Mouse (Mus musculus) inflammation-experienced regulatory T-cells, adult 6 months (primary cell): ENCODE measurements around the gene Cyp2d40. TPM values are rescaled to one million over a fixed set of nuclear protein-coding genes. Genes with fewer than 3 reads are reported as not detected.
A peak's percentile ranks its signal among the peaks of the same experiment; 100 is the strongest.
"Not testable (repeated sequence)": the region's sequence is repeated elsewhere in the genome, so short reads cannot be mapped to it uniquely, and the experiment has no call there.

Experiments
- ATAC-seq: one replicate; pipeline ENCODE4 v1.8.0; 2017
- polyA plus RNA-seq, 3 experiments: library from polyadenylated mRNA; unstranded; fragments of 100-300 nt; shearing (Covaris generic); gene quantifications; one replicate each; pipeline ENCODE4 v1.2.1; 2017

Gene Cyp2d40
- polyA plus RNA-seq, result not detected

- no peak for ATAC-seq
These were observed at the start of gene Cyp2d40 for GRCm38 (mm10) chr15:82763631-82764420. Gene Cyp2d40, minus strand, starts transcription at chr15:82764183.

GRCm38 (mm10) chr15:82810556-82810955 is 46.6 kb upstream of the Cyp2d40 start:
- ATAC-seq, result no peak

- ATAC-seq, result no peak
These were observed 45.5 kb upstream of the Cyp2d40 start for GRCm38 (mm10) chr15:82809511-82809910.

- no peak for ATAC-seq
These were observed 43.2 kb upstream of the Cyp2d40 start for GRCm38 (mm10) chr15:82806969-82807763.

- ATAC-seq, result peak; percentile 46
These were observed 41.0 kb upstream of the Cyp2d40 start for GRCm38 (mm10) chr15:82804708-82805639.

- no peak for ATAC-seq
These were observed 32.0 kb upstream of the Cyp2d40 start for GRCm38 (mm10) chr15:82795936-82796440.

- ATAC-seq, result no peak
These were observed 30.3 kb upstream of the Cyp2d40 start, which contains the start of gene Cyp2d26 for GRCm38 (mm10) chr15:82794277-82794676. Gene Cyp2d26, minus strand, starts transcription at chr15:82794294.

GRCm38 (mm10) chr15:82793868-82794267 is 29.9 kb upstream of the Cyp2d40 start:
- no peak for ATAC-seq

- ATAC-seq, result no peak
These were observed 29.5 kb upstream of the Cyp2d40 start for GRCm38 (mm10) chr15:82793454-82793853.

- no peak for ATAC-seq
These were observed 28.6 kb upstream of the Cyp2d40 start for GRCm38 (mm10) chr15:82792566-82792965.

- ATAC-seq, result no peak
These were observed 20.6 kb upstream of the Cyp2d40 start for GRCm38 (mm10) chr15:82784581-82784980.

- no peak for ATAC-seq
These were observed 19.8 kb upstream of the Cyp2d40 start for GRCm38 (mm10) chr15:82783800-82784199.

GRCm38 (mm10) chr15:82777856-82778255 is 13.9 kb upstream of the Cyp2d40 start:
- not testable (repeated sequence) for ATAC-seq

GRCm38 (mm10) chr15:82765943-82766342 is 2.0 kb upstream of the Cyp2d40 start:
- no peak for ATAC-seq

- no peak for ATAC-seq
These were observed 898 bp upstream of the Cyp2d40 start for GRCm38 (mm10) chr15:82764881-82765280.

- ATAC-seq, result no peak
These were observed 15.8 kb downstream of the Cyp2d40 start for GRCm38 (mm10) chr15:82748141-82748540.

- ATAC-seq, result no peak
These were observed 16.5 kb downstream of the Cyp2d40 start for GRCm38 (mm10) chr15:82747516-82747915.

- ATAC-seq, result not testable (repeated sequence)
These were observed 30.6 kb downstream of the Cyp2d40 start for GRCm38 (mm10) chr15:82733331-82733925.
